Mouse (Mus musculus) olfactory bulb, adult 2 months (tissue): Measurements from ENCODE around the gene Ccdc85c. TPM values are rescaled to one million over a fixed set of nuclear protein-coding genes. Genes with fewer than 3 reads are reported as not detected.

ENCODE experiments used
- H3K27ac ChIP-seq: fragments of 200-500 bp; 2 replicates; pipeline ENCODE4 v1.5.1; 2012; ENCODE audit warnings: low read depth, low read length; ENCODE audit not compliant: insufficient read depth
- H3K4me1 ChIP-seq: fragments of 200-500 bp; 2 replicates; pipeline ENCODE4 v1.6.1; 2012; ENCODE audit warnings: low read length; ENCODE audit not compliant: control insufficient read depth, insufficient read depth
- H3K4me3 ChIP-seq: fragments of 200-500 bp; 2 replicates; pipeline ENCODE4 v1.5.1; 2012; ENCODE audit warnings: mild to moderate bottlenecking, low read depth, low read length, moderate library complexity; ENCODE audit not compliant: insufficient read depth
- CTCF ChIP-seq: fragments of 200-500 bp; IDR thresholded peaks from 2 replicates; pipeline ENCODE4 v1.5.1; 2012; ENCODE audit warnings: low read depth, mild to moderate bottlenecking, low read length, moderate library complexity; ENCODE audit not compliant: insufficient read depth
- POLR2A ChIP-seq: fragments of 200-500 bp; IDR thresholded peaks from 2 replicates; pipeline ENCODE4 v1.6.1; 2012; ENCODE audit warnings: mild to moderate bottlenecking, low read depth, low read length, moderate library complexity; ENCODE audit not compliant: insufficient read depth
- whole genome bisulfite sequencing: fragments of 180-500 bp; shearing (Covaris S2); methylation state at CpG from one replicate; pipeline ENCODE4 v1.1.7; 2018; 5-methylcytosine and 5-hydroxymethylcytosine counted together
- polyA plus RNA-seq: library from polyadenylated mRNA; stranded (reverse); fragments of >200 nt; gene quantifications from 2 replicates; pipeline ENCODE4 v1.2.4, GENCODE M21; 2012; ENCODE audit warnings: low replicate concordance; ENCODE audit not compliant: missing spikeins, insufficient read depth, insufficient read length

Gene Ccdc85c
- polyA plus RNA-seq, 1 experiment: not detected

GRCm38 (mm10) chr12:108260950-108261349, 14.3 kb downstream of the Ccdc85c start:
- TF ChIP-seq CTCF (no peak), POLR2A (no peak)
- no peak overlapping the region for H3K4me3 ChIP-seq
- 90% methylated on average over 12 of the region's 12 CpGs for WGBS
- H3K27ac ChIP-seq: no peak overlapping the region
- H3K4me1 ChIP-seq: peaks cover 60% of the 10 kb centered on the region

- 66% methylated on average over 24 of the region's 24 CpGs for WGBS
- TF ChIP-seq POLR2A: no peak
- Histone ChIP-seq H3K4me1 (peaks cover 56% of the 10 kb centered on the region), H3K4me3 (no peak overlapping the region), H3K27ac (peak overlapping the region; percentile 16; the same call in 1 of the 2 replicates)
These were observed 15.7 kb downstream of the Ccdc85c start for GRCm38 (mm10) chr12:108259322-108260049.

- Histone ChIP-seq H3K4me3 (no peak overlapping the region), H3K4me1 (peaks cover 62% of the 10 kb centered on the region), H3K27ac (no peak overlapping the region)
- WGBS: 74% methylated on average over 10 of the region's 10 CpGs
- TF ChIP-seq POLR2A (no peak), CTCF (no peak)
These were observed 18.5 kb downstream of the Ccdc85c start for GRCm38 (mm10) chr12:108256734-108257133.

GRCm38 (mm10) chr12:108255960-108256359, 19.3 kb downstream of the Ccdc85c start:
- TF ChIP-seq POLR2A: no peak
- no peak for TF ChIP-seq CTCF
- Histone ChIP-seq H3K4me1 (peaks cover 62% of the 10 kb centered on the region), H3K27ac (no peak overlapping the region), H3K4me3 (no peak overlapping the region)
- 47% methylated on average over 5 of the region's 5 CpGs for WGBS

GRCm38 (mm10) chr12:108255511-108255919, 19.7 kb downstream of the Ccdc85c start:
- no peak overlapping the region for H3K4me3 ChIP-seq
- peaks cover 60% of the 10 kb centered on the region for H3K4me1 ChIP-seq
- WGBS: 26% methylated on average over 8 of the region's 8 CpGs
- no peak for TF ChIP-seq POLR2A
- no peak for TF ChIP-seq CTCF
- no peak overlapping the region for H3K27ac ChIP-seq

GRCm38 (mm10) chr12:108253042-108253441, 22.2 kb downstream of the Ccdc85c start:
- WGBS: 46% methylated on average over 12 of the region's 12 CpGs
- Histone ChIP-seq H3K27ac (no peak overlapping the region), H3K4me1 (peaks cover 45% of the 10 kb centered on the region), H3K4me3 (no peak overlapping the region)
- TF ChIP-seq POLR2A: 0 out of 2 replicates have a peak, but pooled peaks have one; percentile 0
- TF ChIP-seq CTCF: no peak

GRCm38 (mm10) chr12:108251825-108252542, 23.2 kb downstream of the Ccdc85c start:
- 91% methylated on average over 15 of the region's 15 CpGs for WGBS
- Histone ChIP-seq H3K4me3 (no peak overlapping the region), H3K4me1 (peaks cover 48% of the 10 kb centered on the region), H3K27ac (no peak overlapping the region)
- TF ChIP-seq CTCF (no peak), POLR2A (no peak)

GRCm38 (mm10) chr12:108251034-108251792, 24.0 kb downstream of the Ccdc85c start:
- no peak overlapping the region for H3K4me3 ChIP-seq
- no peak overlapping the region for H3K27ac ChIP-seq
- peaks cover 51% of the 10 kb centered on the region for H3K4me1 ChIP-seq
- 92% methylated on average over 31 of the region's 31 CpGs for WGBS
- no peak for TF ChIP-seq CTCF
- no peak for TF ChIP-seq POLR2A

GRCm38 (mm10) chr12:108249522-108249921, 25.7 kb downstream of the Ccdc85c start:
- Histone ChIP-seq H3K27ac (no peak overlapping the region), H3K4me3 (no peak overlapping the region), H3K4me1 (peaks cover 57% of the 10 kb centered on the region)
- WGBS: 64% methylated on average over 10 of the region's 10 CpGs
- TF ChIP-seq CTCF: no peak
- no peak for TF ChIP-seq POLR2A
